Mouse (Mus musculus): ENCODE results near the gene Sumf1.

The Sumf1 gene

GRCm38 (mm10) chr6:108184847-108185684 lies at the start of gene Sumf1:
Sumf1 (minus strand) TSS chr6:108185582.
- peak; percentile 86 to 94 for DNase-seq (ENCODE audit: low spot score in 2 of 2)

- no peak for DNase-seq (ENCODE audit: low spot score in 2 of 2)
Measured at GRCm38 (mm10) chr6:108234536-108234935, 49.2 kb upstream of the Sumf1 start.

GRCm38 (mm10) chr6:108233070-108233469 lies 47.7 kb upstream of the Sumf1 start:
- DNase-seq (ENCODE audit: low spot score in 2 of 2), result no peak

- no peak for DNase-seq (ENCODE audit: low spot score in 2 of 2)
Measured at GRCm38 (mm10) chr6:108231892-108232710, 46.7 kb upstream of the Sumf1 start.

- DNase-seq (ENCODE audit: low spot score in 2 of 2), result no peak
Measured at GRCm38 (mm10) chr6:108230608-108231007, 45.2 kb upstream of the Sumf1 start.

GRCm38 (mm10) chr6:108228601-108229000 lies 43.2 kb upstream of the Sumf1 start:
- no peak for DNase-seq (ENCODE audit: low spot score in 2 of 2)

GRCm38 (mm10) chr6:108228048-108228447 lies 42.7 kb upstream of the Sumf1 start:
- DNase-seq (ENCODE audit: low spot score in 2 of 2), result no peak

- DNase-seq (ENCODE audit: low spot score in 2 of 2), result no peak
Measured at GRCm38 (mm10) chr6:108227461-108227860, 42.1 kb upstream of the Sumf1 start.

- no peak for DNase-seq (ENCODE audit: low spot score in 2 of 2)
Measured at GRCm38 (mm10) chr6:108226230-108226629, 40.8 kb upstream of the Sumf1 start.

GRCm38 (mm10) chr6:108225027-108225426 lies 39.6 kb upstream of the Sumf1 start:
- no peak for DNase-seq (ENCODE audit: low spot score in 2 of 2)

GRCm38 (mm10) chr6:108224361-108224760 lies 39.0 kb upstream of the Sumf1 start:
- no peak for DNase-seq (ENCODE audit: low spot score in 2 of 2)

- DNase-seq (ENCODE audit: low spot score in 2 of 2), result no peak
Measured at GRCm38 (mm10) chr6:108222875-108223274, 37.5 kb upstream of the Sumf1 start.

- DNase-seq (ENCODE audit: low spot score in 2 of 2), result no peak
Measured at GRCm38 (mm10) chr6:108222435-108222834, 37.1 kb upstream of the Sumf1 start.

- DNase-seq (ENCODE audit: low spot score in 2 of 2), result no peak
Measured at GRCm38 (mm10) chr6:108217987-108218386, 32.6 kb upstream of the Sumf1 start.

- no peak for DNase-seq (ENCODE audit: low spot score in 2 of 2)
Measured at GRCm38 (mm10) chr6:108216832-108217231, 31.4 kb upstream of the Sumf1 start.

GRCm38 (mm10) chr6:108216091-108216490 lies 30.7 kb upstream of the Sumf1 start:
- DNase-seq (ENCODE audit: low spot score in 2 of 2), result no peak

GRCm38 (mm10) chr6:108214294-108214925 lies 29.0 kb upstream of the Sumf1 start:
- DNase-seq (ENCODE audit: low spot score in 2 of 2), result no peak

GRCm38 (mm10) chr6:108213481-108214293 lies 28.3 kb upstream of the Sumf1 start:
- DNase-seq (ENCODE audit: low spot score in 2 of 2), result peak in 1 of 2 experiments; percentile 33

- peak; percentile 87 to 95 for DNase-seq (ENCODE audit: low spot score in 2 of 2)
Measured at GRCm38 (mm10) chr6:108212881-108213295, 27.5 kb upstream of the Sumf1 start, which contains the start of gene Itpr1. Itpr1 (plus strand) TSS chr6:108213096.

- peak; percentile 25 to 45 for DNase-seq (ENCODE audit: low spot score in 2 of 2)
Measured at GRCm38 (mm10) chr6:108211896-108212880, 26.8 kb upstream of the Sumf1 start.

Measured in spleen, postnatal 10 days (tissue).